Mouse (Mus musculus) neutrophil, adult 65 days (primary cell): ENCODE measurements around the gene Hsp90b1. TPM values are rescaled to one million over a fixed set of nuclear protein-coding genes. Genes with fewer than 3 reads are reported as not detected.

Experiments
- total RNA-seq: library from RNA; stranded (reverse); gene quantifications from 2 replicates; pipeline ENCODE4 v1.2.4, GENCODE M21; 2023

Gene Hsp90b1
- 253 and 276 TPM in 2 replicates for total RNA-seq

GRCm38 (mm10) chr10:86705318-86705921 lies at the start of gene Hsp90b1, which contains the start of gene Ttc41:
Gene Hsp90b1, minus strand, starts transcription at chr10:86705509.
Gene Ttc41, plus strand, starts transcription at chr10:86705811.

Other genes with a start within 250 kb of the Hsp90b1 start
- not detected in 2 replicates for gene Syn3, start 206.6 kb downstream of the Hsp90b1 start, total RNA-seq
- gene Ttc41, start 302 bp upstream of the Hsp90b1 start, total RNA-seq = 0.43 and 0.82 TPM in 2 replicates
- gene Gm49358, start 58.5 kb upstream of the Hsp90b1 start, total RNA-seq = 1.5 TPM in 1 of 2 replicates, not detected in the other
- gene Nt5dc3, start 73.5 kb upstream of the Hsp90b1 start, total RNA-seq = 4.3 and 4.7 TPM in 2 replicates